Mouse (Mus musculus): ENCODE data around the gene Myt1l. TPM values are rescaled to one million over a fixed set of nuclear protein-coding genes. Genes with fewer than 3 reads are reported as not detected.
A peak's percentile ranks its signal among the peaks of the same experiment; 100 is the strongest.

The Myt1l gene
- polyA plus RNA-seq, 1 experiment from 2014 or later = 0.43 TPM

DNA sequence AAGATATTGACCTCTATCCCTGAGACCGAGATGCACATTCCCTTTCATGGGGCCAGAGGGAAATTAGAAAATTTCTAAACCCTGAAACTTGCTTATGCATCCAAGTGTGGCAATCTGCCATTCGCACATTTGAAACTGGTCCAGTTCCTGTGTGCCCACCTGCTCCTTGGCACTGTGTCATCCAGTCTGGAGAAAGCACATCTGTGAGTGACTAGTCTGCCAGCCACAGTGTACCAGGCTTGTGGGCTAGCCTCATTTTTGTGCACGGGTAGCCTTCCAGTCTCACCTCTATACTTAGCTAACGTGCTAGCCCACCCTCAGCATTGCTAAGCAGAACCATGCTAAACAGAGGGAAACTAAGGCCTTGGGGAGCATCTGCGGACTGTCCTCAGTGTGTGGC, 356.2 kb downstream of the Myt1l start:
- Histone ChIP-seq H3K27me3 (ENCODE audit: control insufficient read depth, insufficient read depth, low read length) (no peaks in the 10 kb centered on the region), H3K4me2 (ENCODE audit: low read length) (no peak overlapping the region), H3K9me3 (ENCODE audit: control insufficient read depth, low read length) (no peaks in the 10 kb centered on the region), H3K36me3 (ENCODE audit: control insufficient read depth, insufficient read depth, low read length) (no peaks in the 10 kb centered on the region), H3K27ac (replicated peaks in 1 of 2; ENCODE audit: control insufficient read depth in 1 of 2, insufficient read depth in 1 of 2, low read depth in 2 of 2, low read length in 2 of 2) (no peak overlapping the region), H3K4me3 (ENCODE audit: control insufficient read depth in 1 of 2, insufficient read depth in 1 of 2, low read depth in 1 of 2, low read length in 2 of 2) (no peak overlapping the region), H3K9ac (ENCODE audit: low read length) (no peak overlapping the region), H3K4me1 (ENCODE audit: control insufficient read depth in 2 of 2, insufficient read depth in 2 of 2, low read length in 2 of 2) (no peaks in the 10 kb centered on the region)
- ATAC-seq (ENCODE audit: insufficient number of reproducible peaks, insufficient read depth, low FRiP score, low read depth) = no peak
- 83% methylated on average over 5 of the region's 5 CpGs for WGBS

DNA sequence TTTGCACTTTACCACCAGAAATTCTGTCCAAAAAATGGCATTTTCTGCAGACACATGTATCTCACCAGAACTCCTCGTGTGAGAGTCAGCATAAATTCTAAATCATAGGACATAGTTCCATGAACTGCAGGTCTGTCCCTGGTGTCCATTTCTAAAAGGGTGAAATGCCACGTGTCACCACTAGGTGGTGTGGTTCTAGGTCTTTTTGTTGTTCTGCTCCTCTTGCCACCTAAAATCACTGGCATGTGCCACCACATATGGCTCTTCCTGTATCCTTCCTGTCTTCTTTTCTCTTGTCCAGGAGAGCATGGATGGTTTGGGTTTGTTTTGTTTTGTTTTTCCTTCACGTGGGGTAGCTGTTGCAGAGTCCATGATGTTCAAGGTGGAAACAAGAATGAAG, 366.5 kb downstream of the Myt1l start:
- no peak overlapping the region for H3K4me2 ChIP-seq (ENCODE audit: low read length)
- H3K4me3 ChIP-seq (ENCODE audit: control insufficient read depth in 1 of 2, insufficient read depth in 1 of 2, low read depth in 1 of 2, low read length in 2 of 2) = no peak overlapping the region
- WGBS = 19% methylated on average over 3 of the region's 3 CpGs
- no peaks in the 10 kb centered on the region for H3K27me3 ChIP-seq (ENCODE audit: control insufficient read depth, insufficient read depth, low read length)
- no peak overlapping the region for H3K27ac ChIP-seq (replicated peaks in 1 of 2; ENCODE audit: control insufficient read depth in 1 of 2, insufficient read depth in 1 of 2, low read depth in 2 of 2, low read length in 2 of 2)
- no peaks in the 10 kb centered on the region for H3K9me3 ChIP-seq (ENCODE audit: control insufficient read depth, low read length)
- no peak for ATAC-seq (ENCODE audit: insufficient number of reproducible peaks, insufficient read depth, low FRiP score, low read depth)
- no peaks in the 10 kb centered on the region for H3K4me1 ChIP-seq (ENCODE audit: control insufficient read depth in 2 of 2, insufficient read depth in 2 of 2, low read length in 2 of 2)
- no peak overlapping the region for H3K9ac ChIP-seq (ENCODE audit: low read length)
- H3K36me3 ChIP-seq (ENCODE audit: control insufficient read depth, insufficient read depth, low read length) = no peaks in the 10 kb centered on the region

DNA sequence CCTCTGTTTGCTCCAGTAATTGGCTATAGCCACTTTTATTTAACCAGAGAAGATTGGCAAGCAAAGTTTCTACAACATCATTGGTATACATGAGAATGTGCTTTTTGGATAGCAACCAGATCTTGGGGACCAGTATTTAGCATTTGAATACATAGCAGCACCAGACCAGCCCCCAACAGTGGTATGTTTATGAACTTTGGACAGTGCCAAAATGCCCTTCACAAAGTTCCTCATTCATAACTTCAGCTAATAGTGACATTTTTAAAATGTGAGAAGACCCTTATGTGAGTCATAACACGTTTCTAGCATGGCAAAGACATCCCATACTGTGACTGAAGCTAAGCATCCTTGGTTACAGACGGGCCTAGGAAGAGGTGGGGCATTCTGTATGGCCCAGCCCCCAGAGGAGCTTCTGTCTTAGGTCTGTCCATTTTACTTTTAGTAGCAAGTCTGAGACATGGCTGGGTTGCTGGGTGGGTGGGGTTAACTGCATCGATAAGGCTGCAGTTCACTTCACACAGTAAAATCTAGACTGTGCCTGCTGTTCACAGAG, 369.4 kb downstream of the Myt1l start:
- ATAC-seq (ENCODE audit: insufficient number of reproducible peaks, insufficient read depth, low FRiP score, low read depth) = no peak
- no peaks in the 10 kb centered on the region for H3K36me3 ChIP-seq (ENCODE audit: control insufficient read depth, insufficient read depth, low read length)
- H3K9me3 ChIP-seq (ENCODE audit: control insufficient read depth, low read length) = no peaks in the 10 kb centered on the region
- H3K27ac ChIP-seq (replicated peaks in 1 of 2; ENCODE audit: control insufficient read depth in 1 of 2, insufficient read depth in 1 of 2, low read depth in 2 of 2, low read length in 2 of 2) = no peak overlapping the region
- no peaks in the 10 kb centered on the region for H3K4me1 ChIP-seq (ENCODE audit: control insufficient read depth in 2 of 2, insufficient read depth in 2 of 2, low read length in 2 of 2)
- H3K9ac ChIP-seq (ENCODE audit: low read length) = no peak overlapping the region
- H3K4me2 ChIP-seq (ENCODE audit: low read length) = no peak overlapping the region
- no peaks in the 10 kb centered on the region for H3K27me3 ChIP-seq (ENCODE audit: control insufficient read depth, insufficient read depth, low read length)
- no peak overlapping the region for H3K4me3 ChIP-seq (ENCODE audit: control insufficient read depth in 1 of 2, insufficient read depth in 1 of 2, low read depth in 1 of 2, low read length in 2 of 2)
- 77% methylated on average over 3 of the region's 3 CpGs for WGBS

DNA sequence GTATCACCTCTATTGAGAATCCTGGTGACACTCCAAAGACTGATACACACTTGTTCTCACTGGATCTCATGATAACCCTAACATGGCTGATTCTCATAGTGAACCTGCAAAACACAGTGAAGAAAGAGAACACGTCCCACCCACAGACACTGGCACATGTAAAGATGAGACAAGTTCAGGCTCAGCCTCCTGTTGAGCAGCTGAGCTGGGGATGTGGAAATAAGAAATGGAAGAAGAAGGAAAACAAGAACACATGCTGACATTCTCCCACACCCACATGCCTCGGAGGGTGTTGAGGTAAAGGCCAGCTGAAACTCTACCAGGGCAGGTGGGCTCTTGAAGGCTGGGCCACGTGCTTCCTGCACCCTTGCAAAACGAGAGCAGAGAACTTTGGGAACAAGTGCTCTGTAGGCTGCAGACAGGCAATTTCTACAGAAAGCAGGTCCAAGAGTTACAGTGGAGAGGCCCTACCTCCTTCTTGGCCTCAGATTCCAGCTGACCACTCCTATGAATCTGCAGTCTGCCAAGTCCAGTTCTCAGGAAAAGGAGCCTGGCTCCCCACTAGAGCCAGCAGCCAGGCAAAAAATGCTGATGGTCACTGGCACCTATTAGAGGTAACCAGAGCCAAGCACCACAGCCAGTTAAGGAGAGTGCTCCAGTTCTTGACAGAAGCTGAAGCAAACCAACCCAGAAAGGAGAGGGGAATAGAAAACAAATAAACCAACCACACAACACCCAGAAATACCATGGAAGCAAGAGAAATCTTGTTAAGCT, 376.1 kb downstream of the Myt1l start:
- H3K4me1 ChIP-seq (ENCODE audit: control insufficient read depth in 2 of 2, insufficient read depth in 2 of 2, low read length in 2 of 2) = peaks cover 4 to 6% of the 10 kb centered on the region in 2 experiments; a peak in 3 of 4 replicates
- H3K9ac ChIP-seq (ENCODE audit: low read length) = no peak overlapping the region
- no peak overlapping the region for H3K4me2 ChIP-seq (ENCODE audit: low read length)
- H3K36me3 ChIP-seq (ENCODE audit: control insufficient read depth, insufficient read depth, low read length) = no peaks in the 10 kb centered on the region
- no peaks in the 10 kb centered on the region for H3K27me3 ChIP-seq (ENCODE audit: control insufficient read depth, insufficient read depth, low read length)
- H3K9me3 ChIP-seq (ENCODE audit: control insufficient read depth, low read length) = no peaks in the 10 kb centered on the region
- ATAC-seq (ENCODE audit: insufficient number of reproducible peaks, insufficient read depth, low FRiP score, low read depth) = no peak
- WGBS = 71% methylated on average over 4 of the region's 4 CpGs
- no peak overlapping the region for H3K4me3 ChIP-seq (ENCODE audit: control insufficient read depth in 1 of 2, insufficient read depth in 1 of 2, low read depth in 1 of 2, low read length in 2 of 2)
- no peak overlapping the region for H3K27ac ChIP-seq (replicated peaks in 1 of 2; ENCODE audit: control insufficient read depth in 1 of 2, insufficient read depth in 1 of 2, low read depth in 2 of 2, low read length in 2 of 2)

DNA sequence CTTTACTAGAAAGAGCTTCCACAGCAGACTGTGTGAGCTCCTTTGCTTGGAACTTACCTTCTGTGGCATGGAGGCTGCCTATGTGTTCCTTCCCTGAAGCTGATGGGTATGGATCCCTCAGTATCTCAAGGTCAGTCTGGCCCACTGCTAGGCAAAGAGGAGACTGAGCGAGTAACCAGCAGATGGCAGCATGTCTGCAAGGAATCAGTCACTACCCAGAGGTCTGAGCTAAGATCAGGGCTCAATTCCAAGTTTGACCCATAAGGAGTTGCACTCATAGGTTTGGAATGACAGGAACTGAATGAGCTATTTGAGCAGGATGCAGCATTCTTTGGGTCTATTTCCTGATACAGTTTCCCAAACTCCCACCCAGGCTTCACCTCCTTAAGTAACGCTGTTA, 378.9 kb downstream of the Myt1l start:
- Histone ChIP-seq H3K4me3 (ENCODE audit: control insufficient read depth in 1 of 2, insufficient read depth in 1 of 2, low read depth in 1 of 2, low read length in 2 of 2) (no peak overlapping the region), H3K9ac (ENCODE audit: low read length) (no peak overlapping the region), H3K27ac (replicated peaks in 1 of 2; ENCODE audit: control insufficient read depth in 1 of 2, insufficient read depth in 1 of 2, low read depth in 2 of 2, low read length in 2 of 2) (peak overlapping the region; percentile 12 to 44; a peak in 2 of 4 replicates), H3K27me3 (ENCODE audit: control insufficient read depth, insufficient read depth, low read length) (no peaks in the 10 kb centered on the region), H3K4me1 (ENCODE audit: control insufficient read depth in 2 of 2, insufficient read depth in 2 of 2, low read length in 2 of 2) (peaks cover 4 to 6% of the 10 kb centered on the region in 2 experiments; a peak in 3 of 4 replicates), H3K9me3 (ENCODE audit: control insufficient read depth, low read length) (no peaks in the 10 kb centered on the region), H3K4me2 (ENCODE audit: low read length) (no peak overlapping the region), H3K36me3 (ENCODE audit: control insufficient read depth, insufficient read depth, low read length) (no peaks in the 10 kb centered on the region)
- 35% methylated on average over 2 of the region's 2 CpGs for WGBS
- ATAC-seq (ENCODE audit: insufficient number of reproducible peaks, insufficient read depth, low FRiP score, low read depth) = 0 out of 2 replicates have a peak, but pooled peaks have one; percentile 64

DNA sequence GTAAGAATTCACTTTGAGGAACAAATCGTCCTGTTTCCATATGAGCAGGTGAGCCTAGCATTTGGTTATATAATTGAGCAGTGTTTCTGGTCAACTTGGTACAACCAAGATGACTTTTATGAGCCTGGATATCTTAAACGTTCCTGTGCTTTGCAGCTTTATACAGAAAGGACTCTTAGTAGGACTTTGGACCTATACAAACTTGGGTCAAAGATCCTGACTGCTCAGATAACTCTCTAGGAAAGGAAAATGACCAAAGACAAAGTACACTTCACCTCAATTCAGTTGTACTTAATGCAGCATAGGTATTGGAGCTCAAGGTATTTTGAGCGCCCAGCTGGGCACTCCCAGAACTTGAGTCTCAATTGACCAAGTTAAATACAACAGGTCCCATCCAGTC, 388.0 kb downstream of the Myt1l start:
- Histone ChIP-seq H3K27ac (replicated peaks in 1 of 2; ENCODE audit: control insufficient read depth in 1 of 2, insufficient read depth in 1 of 2, low read depth in 2 of 2, low read length in 2 of 2) (no peak overlapping the region), H3K4me2 (ENCODE audit: low read length) (no peak overlapping the region), H3K4me1 (ENCODE audit: control insufficient read depth in 2 of 2, insufficient read depth in 2 of 2, low read length in 2 of 2) (no peaks in the 10 kb centered on the region), H3K9ac (ENCODE audit: low read length) (no peak overlapping the region), H3K36me3 (ENCODE audit: control insufficient read depth, insufficient read depth, low read length) (no peaks in the 10 kb centered on the region), H3K9me3 (ENCODE audit: control insufficient read depth, low read length) (peaks cover 4% of the 10 kb centered on the region; the same call in 1 of the 2 replicates), H3K4me3 (ENCODE audit: control insufficient read depth in 1 of 2, insufficient read depth in 1 of 2, low read depth in 1 of 2, low read length in 2 of 2) (no peak overlapping the region), H3K27me3 (ENCODE audit: control insufficient read depth, insufficient read depth, low read length) (no peaks in the 10 kb centered on the region)
- 79% methylated on average over 3 of the region's 3 CpGs for WGBS
- no peak for ATAC-seq (ENCODE audit: insufficient number of reproducible peaks, insufficient read depth, low FRiP score, low read depth)

DNA sequence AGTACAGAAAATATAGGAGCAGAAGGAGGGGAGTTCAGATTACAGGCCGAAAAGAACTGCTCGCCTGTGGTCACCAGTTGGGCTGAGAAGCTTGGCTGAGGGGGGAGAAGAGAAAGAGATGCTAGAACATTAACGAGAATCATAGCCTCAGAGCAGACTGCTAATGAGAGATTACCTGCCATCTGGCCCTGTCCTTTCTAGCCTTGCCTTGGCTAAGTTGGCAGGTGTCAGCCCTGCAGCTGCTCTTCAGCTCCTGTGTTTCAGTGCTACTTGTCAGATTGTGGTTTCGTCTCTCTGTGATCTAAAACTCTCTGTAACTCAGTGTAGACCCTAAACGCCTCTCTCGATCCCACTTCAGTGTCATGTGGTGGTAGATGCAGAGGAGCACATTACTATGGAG, 388.6 kb downstream of the Myt1l start:
- H3K27ac ChIP-seq (replicated peaks in 1 of 2; ENCODE audit: control insufficient read depth in 1 of 2, insufficient read depth in 1 of 2, low read depth in 2 of 2, low read length in 2 of 2) = no peak overlapping the region
- WGBS = 80% methylated on average over 6 of the region's 6 CpGs
- no peak overlapping the region for H3K4me3 ChIP-seq (ENCODE audit: control insufficient read depth in 1 of 2, insufficient read depth in 1 of 2, low read depth in 1 of 2, low read length in 2 of 2)
- ATAC-seq (ENCODE audit: insufficient number of reproducible peaks, insufficient read depth, low FRiP score, low read depth) = no peak
- H3K9me3 ChIP-seq (ENCODE audit: control insufficient read depth, low read length) = peaks cover 4% of the 10 kb centered on the region; the same call in 1 of the 2 replicates
- no peaks in the 10 kb centered on the region for H3K36me3 ChIP-seq (ENCODE audit: control insufficient read depth, insufficient read depth, low read length)
- H3K9ac ChIP-seq (ENCODE audit: low read length) = no peak overlapping the region
- no peaks in the 10 kb centered on the region for H3K4me1 ChIP-seq (ENCODE audit: control insufficient read depth in 2 of 2, insufficient read depth in 2 of 2, low read length in 2 of 2)
- no peak overlapping the region for H3K4me2 ChIP-seq (ENCODE audit: low read length)
- no peaks in the 10 kb centered on the region for H3K27me3 ChIP-seq (ENCODE audit: control insufficient read depth, insufficient read depth, low read length)

Data from heart, embryonic 14.5 days (tissue).